Mouse (Mus musculus): ENCODE results near the gene Frem3.

The Frem3 gene

GRCm38 (mm10) chr8:80610549-80611440 lies at the start of gene Frem3:
TSS of gene Frem3 (plus strand) at chr8:80611080.
- DNase-seq (ENCODE audit: low read depth, low spot score), result peak; percentile 16

- DNase-seq (ENCODE audit: low read depth, low spot score), result no peak
These were observed 46.6 kb upstream of the Frem3 start for GRCm38 (mm10) chr8:80564205-80564839.

- DNase-seq (ENCODE audit: low read depth, low spot score), result no peak
These were observed 43.4 kb upstream of the Frem3 start for GRCm38 (mm10) chr8:80567471-80567870.

- no peak for DNase-seq (ENCODE audit: low read depth, low spot score)
These were observed 42.5 kb upstream of the Frem3 start for GRCm38 (mm10) chr8:80568243-80568995.

- no peak for DNase-seq (ENCODE audit: low read depth, low spot score)
These were observed 38.3 kb upstream of the Frem3 start for GRCm38 (mm10) chr8:80572417-80573061.

GRCm38 (mm10) chr8:80577126-80577525 lies 33.8 kb upstream of the Frem3 start:
- no peak for DNase-seq (ENCODE audit: low read depth, low spot score)

- DNase-seq (ENCODE audit: low read depth, low spot score), result no peak
These were observed 31.8 kb upstream of the Frem3 start for GRCm38 (mm10) chr8:80579038-80579437.

- no peak for DNase-seq (ENCODE audit: low read depth, low spot score)
These were observed 18.3 kb upstream of the Frem3 start for GRCm38 (mm10) chr8:80592626-80593025.

GRCm38 (mm10) chr8:80600600-80601170 lies 10.2 kb upstream of the Frem3 start:
- no peak for DNase-seq (ENCODE audit: low read depth, low spot score)

GRCm38 (mm10) chr8:80601886-80602285 lies 9.0 kb upstream of the Frem3 start:
- DNase-seq (ENCODE audit: low read depth, low spot score), result no peak

- no peak for DNase-seq (ENCODE audit: low read depth, low spot score)
These were observed 3.8 kb upstream of the Frem3 start for GRCm38 (mm10) chr8:80607082-80607481.

- peak; percentile 26 for DNase-seq (ENCODE audit: low read depth, low spot score)
These were observed 516 bp downstream of the Frem3 start for GRCm38 (mm10) chr8:80611441-80611751.

- DNase-seq (ENCODE audit: low read depth, low spot score), result no peak
These were observed 8.9 kb downstream of the Frem3 start for GRCm38 (mm10) chr8:80619787-80620186.

- DNase-seq (ENCODE audit: low read depth, low spot score), result no peak
These were observed 36.5 kb downstream of the Frem3 start for GRCm38 (mm10) chr8:80647394-80647793.

GRCm38 (mm10) chr8:80657639-80658038 lies 46.8 kb downstream of the Frem3 start:
- DNase-seq (ENCODE audit: low read depth, low spot score), result no peak

GRCm38 (mm10) chr8:80661055-80661454 lies 50.2 kb downstream of the Frem3 start:
- no peak for DNase-seq (ENCODE audit: low read depth, low spot score)

GRCm38 (mm10) chr8:80663476-80663875 lies 52.6 kb downstream of the Frem3 start:
- no peak for DNase-seq (ENCODE audit: low read depth, low spot score)

GRCm38 (mm10) chr8:80669277-80669901 lies 58.5 kb downstream of the Frem3 start:
- DNase-seq (ENCODE audit: low read depth, low spot score), result no peak

- no peak for DNase-seq (ENCODE audit: low read depth, low spot score)
These were observed 71.7 kb downstream of the Frem3 start for GRCm38 (mm10) chr8:80682594-80682993.

GRCm38 (mm10) chr8:80683756-80684335 lies 73.0 kb downstream of the Frem3 start:
- no peak for DNase-seq (ENCODE audit: low read depth, low spot score)

GRCm38 (mm10) chr8:80688141-80688540 lies 77.3 kb downstream of the Frem3 start:
- DNase-seq (ENCODE audit: low read depth, low spot score), result peak; percentile 45
